Mouse (Mus musculus): Measurements from ENCODE around the gene Pop7. TPM values are rescaled to one million over a fixed set of nuclear protein-coding genes. Genes with fewer than 3 reads are reported as not detected.
A peak's percentile ranks its signal among the peaks of the same experiment; 100 is the strongest.

The Pop7 gene
- total and polyA plus RNA-seq, 2 experiments from 2014 or later: 73.2 to 91.5 TPM

- TF ChIP-seq CTCF (IDR thresholded peaks at IDR 0.05): no peak
- H3K4me2 ChIP-seq (ENCODE audit: low read depth, low read length, poor library complexity, severe bottlenecking): no peak overlapping the region
- ATAC-seq (ENCODE audit: low FRiP score): no peak
- no peak overlapping the region for H3K4me3 ChIP-seq (ENCODE audit: low read depth, low read length)
- H3K4me1 ChIP-seq (ENCODE audit: insufficient read depth, low read length): no peaks in the 10 kb centered on the region
- no peaks in the 10 kb centered on the region for H3K27me3 ChIP-seq (ENCODE audit: insufficient read depth, low read length)
- 71% methylated on average over 13 of the region's 13 CpGs for WGBS
- no peak overlapping the region for H3K9ac ChIP-seq (replicated peaks; ENCODE audit: low read length, poor library complexity, severe bottlenecking)
- H3K27ac ChIP-seq (ENCODE audit: low read depth, low read length): no peak overlapping the region
- no peak for DNase-seq (ENCODE audit: low spot score)
- H3K36me3 ChIP-seq (ENCODE audit: insufficient read depth, low read length): no peaks in the 10 kb centered on the region
- no peaks in the 10 kb centered on the region for H3K9me3 ChIP-seq (ENCODE audit: low read length)
Measured at GRCm38 (mm10) chr5:137493831-137494230, 8.5 kb downstream of the Pop7 start.

DNA sequence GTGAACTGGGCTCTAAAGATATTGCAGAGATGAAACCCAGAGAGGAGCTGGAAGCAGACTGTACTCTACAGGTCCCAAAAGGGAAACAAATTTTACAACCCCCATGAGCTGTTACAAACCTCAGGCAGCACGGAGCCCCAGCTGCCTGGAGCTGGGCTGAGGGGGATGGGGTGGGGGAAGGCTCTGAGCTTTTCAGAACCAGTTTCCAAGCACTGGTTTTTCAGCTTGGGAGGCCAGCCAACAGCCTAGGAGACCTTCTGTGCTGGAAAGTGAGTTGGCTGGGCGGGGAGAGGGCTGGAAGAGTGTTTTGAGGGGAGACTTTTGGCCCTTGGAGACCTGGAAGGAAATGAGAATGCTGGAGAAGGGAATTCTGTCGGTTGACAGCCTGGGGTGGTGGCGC, 10.8 kb downstream of the Pop7 start:
- H3K9ac ChIP-seq (replicated peaks; ENCODE audit: low read length, poor library complexity, severe bottlenecking): no peak overlapping the region
- no peak for TF ChIP-seq CTCF (IDR thresholded peaks at IDR 0.05)
- H3K27ac ChIP-seq (ENCODE audit: low read depth, low read length): no peak overlapping the region
- no peaks in the 10 kb centered on the region for H3K4me1 ChIP-seq (ENCODE audit: insufficient read depth, low read length)
- H3K4me2 ChIP-seq (ENCODE audit: low read depth, low read length, poor library complexity, severe bottlenecking): no peak overlapping the region
- ATAC-seq (ENCODE audit: low FRiP score) (no peak), DNase-seq (ENCODE audit: low spot score) (peak; percentile 43)
- H3K36me3 ChIP-seq (ENCODE audit: insufficient read depth, low read length): no peaks in the 10 kb centered on the region
- no peaks in the 10 kb centered on the region for H3K9me3 ChIP-seq (ENCODE audit: low read length)
- no peak overlapping the region for H3K4me3 ChIP-seq (ENCODE audit: low read depth, low read length)
- 69% methylated on average over 4 of the region's 4 CpGs for WGBS
- H3K27me3 ChIP-seq (ENCODE audit: insufficient read depth, low read length): 0 out of 2 replicates have a peak, but pooled peaks cover 1% of the 10 kb centered on the region

DNA sequence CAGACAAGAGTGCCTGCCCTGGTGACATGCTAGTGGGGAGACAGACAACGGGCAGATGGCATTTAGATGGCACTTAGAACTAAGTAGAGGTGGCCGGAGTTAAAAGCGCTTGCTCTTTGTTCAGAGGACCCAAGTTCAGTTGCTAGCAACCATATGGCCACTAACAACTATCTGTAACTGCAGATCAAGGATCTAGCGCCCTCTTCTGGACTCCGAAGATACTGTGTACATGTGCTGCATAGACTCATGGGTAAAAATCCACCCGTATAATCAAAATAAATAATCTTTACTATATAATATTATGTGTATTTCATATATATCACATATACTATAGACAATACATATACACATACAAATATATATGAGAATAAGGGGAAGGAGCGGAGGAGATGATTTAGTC, 14.7 kb downstream of the Pop7 start:
- WGBS: 89% methylated on average over 7 of the region's 7 CpGs
- 0 out of 2 replicates have a peak, but pooled peaks have one; percentile 37 for TF ChIP-seq CTCF (IDR thresholded peaks at IDR 0.05)
- H3K27me3 ChIP-seq (ENCODE audit: insufficient read depth, low read length): peaks cover 15% of the 10 kb centered on the region; the same call in 1 of the 2 replicates
- no peak overlapping the region for H3K9ac ChIP-seq (replicated peaks; ENCODE audit: low read length, poor library complexity, severe bottlenecking)
- H3K9me3 ChIP-seq (ENCODE audit: low read length): no peaks in the 10 kb centered on the region
- no peak overlapping the region for H3K4me2 ChIP-seq (ENCODE audit: low read depth, low read length, poor library complexity, severe bottlenecking)
- H3K4me1 ChIP-seq (ENCODE audit: insufficient read depth, low read length): no peaks in the 10 kb centered on the region
- no peak for DNase-seq (ENCODE audit: low spot score)
- no peak overlapping the region for H3K4me3 ChIP-seq (ENCODE audit: low read depth, low read length)
- H3K36me3 ChIP-seq (ENCODE audit: insufficient read depth, low read length): no peaks in the 10 kb centered on the region
- no peak for ATAC-seq (ENCODE audit: low FRiP score)
- no peak overlapping the region for H3K27ac ChIP-seq (ENCODE audit: low read depth, low read length)

GRCm38 (mm10) chr5:137485851-137486155, 16.5 kb downstream of the Pop7 start:
- H3K9ac ChIP-seq (replicated peaks; ENCODE audit: low read length, poor library complexity, severe bottlenecking): no peak overlapping the region; the same call in 1 of the 2 replicates
- 3% methylated on average over 12 of the region's 17 CpGs for WGBS
- no peak for TF ChIP-seq CTCF (IDR thresholded peaks at IDR 0.05)

GRCm38 (mm10) chr5:137485071-137485850, 17.1 kb downstream of the Pop7 start:
- H3K27ac ChIP-seq (ENCODE audit: low read depth, low read length): no peak overlapping the region
- peaks cover 15% of the 10 kb centered on the region; the same call in 1 of the 2 replicates for H3K27me3 ChIP-seq (ENCODE audit: insufficient read depth, low read length)
- peak overlapping the region; percentile 37 for H3K4me2 ChIP-seq (ENCODE audit: low read depth, low read length, poor library complexity, severe bottlenecking)
- WGBS: 4% methylated on average over 28 of the region's 30 CpGs
- no peaks in the 10 kb centered on the region for H3K9me3 ChIP-seq (ENCODE audit: low read length)
- ATAC-seq (ENCODE audit: low FRiP score) (no peak), DNase-seq (ENCODE audit: low spot score) (no peak)
- no peak overlapping the region; the same call in 1 of the 2 replicates for H3K9ac ChIP-seq (replicated peaks; ENCODE audit: low read length, poor library complexity, severe bottlenecking)
- no peaks in the 10 kb centered on the region for H3K36me3 ChIP-seq (ENCODE audit: insufficient read depth, low read length)
- no peaks in the 10 kb centered on the region for H3K4me1 ChIP-seq (ENCODE audit: insufficient read depth, low read length)
- TF ChIP-seq CTCF (IDR thresholded peaks at IDR 0.05): no peak
- H3K4me3 ChIP-seq (ENCODE audit: low read depth, low read length): peak overlapping the region; percentile 6; the same call in 1 of the 2 replicates

More at GRCm38 (mm10) chr5:137485851-137486155, 16.5 kb downstream of the Pop7 start:
- DNase-seq (ENCODE audit: low spot score) (no peak), ATAC-seq (ENCODE audit: low FRiP score) (no peak)
- peak overlapping the region; percentile 6; the same call in 1 of the 2 replicates for H3K4me3 ChIP-seq (ENCODE audit: low read depth, low read length)
- peaks cover 15% of the 10 kb centered on the region; the same call in 1 of the 2 replicates for H3K27me3 ChIP-seq (ENCODE audit: insufficient read depth, low read length)
- H3K4me1 ChIP-seq (ENCODE audit: insufficient read depth, low read length): no peaks in the 10 kb centered on the region
- no peaks in the 10 kb centered on the region for H3K36me3 ChIP-seq (ENCODE audit: insufficient read depth, low read length)
- no peak overlapping the region for H3K27ac ChIP-seq (ENCODE audit: low read depth, low read length)
- H3K9me3 ChIP-seq (ENCODE audit: low read length): no peaks in the 10 kb centered on the region
- peak overlapping the region; percentile 37 for H3K4me2 ChIP-seq (ENCODE audit: low read depth, low read length, poor library complexity, severe bottlenecking)

- DNase-seq (ENCODE audit: low spot score) (no peak), ATAC-seq (ENCODE audit: low FRiP score) (no peak)
- Histone ChIP-seq H3K4me2 (ENCODE audit: low read depth, low read length, poor library complexity, severe bottlenecking) (no peak overlapping the region), H3K9me3 (ENCODE audit: low read length) (no peaks in the 10 kb centered on the region), H3K27ac (ENCODE audit: low read depth, low read length) (no peak overlapping the region), H3K4me1 (ENCODE audit: insufficient read depth, low read length) (no peaks in the 10 kb centered on the region), H3K4me3 (ENCODE audit: low read depth, low read length) (no peak overlapping the region), H3K9ac (replicated peaks; ENCODE audit: low read length, poor library complexity, severe bottlenecking) (no peak overlapping the region), H3K36me3 (ENCODE audit: insufficient read depth, low read length) (no peaks in the 10 kb centered on the region), H3K27me3 (ENCODE audit: insufficient read depth, low read length) (peaks cover 15% of the 10 kb centered on the region; the same call in 1 of the 2 replicates)
- TF ChIP-seq CTCF (IDR thresholded peaks at IDR 0.05): no peak
- 19% methylated on average over 8 of the region's 8 CpGs for WGBS
Measured at GRCm38 (mm10) chr5:137481897-137482296, 20.4 kb downstream of the Pop7 start.

Measured in midbrain, postnatal 0 days (tissue).